In the genomic region with DNA sequence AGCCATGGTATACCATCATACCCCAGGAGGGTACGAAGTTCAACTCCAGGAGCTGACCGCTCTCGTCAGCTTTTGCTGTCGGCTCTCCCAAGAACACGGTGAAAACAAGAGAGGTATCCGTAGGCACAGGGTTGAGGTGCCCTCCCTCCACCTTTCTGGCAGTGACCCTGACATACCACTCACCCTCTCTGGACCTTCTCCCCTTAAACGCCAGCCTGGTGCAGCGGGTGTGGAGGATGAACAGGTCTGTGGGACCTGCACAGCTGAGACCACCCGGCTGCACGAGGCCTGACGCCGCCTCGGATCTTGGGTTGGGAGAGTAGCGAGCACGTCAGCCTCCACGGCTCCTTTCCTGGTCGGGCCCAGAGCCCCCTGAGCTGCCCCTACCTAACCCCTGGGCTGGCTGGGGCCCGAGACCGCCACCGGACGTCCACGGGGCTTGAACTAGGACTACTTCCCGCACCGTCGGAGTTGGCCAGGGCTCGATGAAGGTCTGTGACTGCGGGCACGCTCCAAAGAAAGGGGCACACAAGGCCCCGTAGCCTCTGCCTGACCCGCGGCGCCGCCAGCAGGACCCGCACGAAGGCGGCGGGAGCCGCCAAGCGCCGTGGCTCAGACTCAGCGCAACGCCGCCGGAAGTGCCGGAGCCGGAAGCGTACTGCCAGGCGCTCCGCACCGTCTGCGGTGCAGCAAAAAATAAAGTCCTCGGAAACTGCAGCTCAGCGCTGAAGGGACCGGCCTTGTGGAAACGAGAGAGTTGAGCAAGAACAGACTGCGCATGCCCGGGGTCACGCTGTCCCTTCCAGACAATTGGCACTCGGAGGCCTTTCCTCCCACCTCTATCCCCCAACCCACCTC, we compare ENCODE assay signal across 8 mouse cellular contexts. TPM values are rescaled to one million over a fixed set of nuclear protein-coding genes. Genes with fewer than 3 reads are reported as not detected.
DNase-seq lines count a peak whose midpoint lies in the region; ATAC-seq and TF ChIP-seq lines count a peak whose summit lies in the region.

A gene (minus strand): TSS at position 648 of the 858 bp plus-strand sequence.

- H3K9ac ChIP-seq in MEL (ENCODE audit: control insufficient read depth, low read depth, low read length, poor library complexity, severe bottlenecking) = peak within 1 kb of the TSS; percentile 90
- H3K9ac ChIP-seq in lung, embryonic 16.5 days (ENCODE audit: low read length) = peak within 1 kb of the TSS; percentile 98

- peak within 1 kb of the TSS; percentile 80 for H3K4me2 ChIP-seq in lung, embryonic 16.5 days (ENCODE audit: low read depth, low read length)

- TF ChIP-seq POLR2A in MEL (IDR thresholded peaks at IDR 0.05; ENCODE audit: control insufficient read depth in 1 of 2, insufficient read depth in 1 of 2, low read depth in 1 of 2, low read length in 2 of 2, poor library complexity in 1 of 2) = peak; percentile 96 to 98; a peak in 3 of 4 replicates
- TF ChIP-seq POLR2A in cerebellum, adult 2 months (IDR thresholded peaks at IDR 0.05; ENCODE audit: borderline replicate concordance, insufficient read depth, low read length) = peak; percentile 88; the same call in 1 of the 2 replicates

- DNase-seq in MEL (ENCODE audit: low read depth, low spot score) = peak; percentile 99
- DNase-seq in cerebellum, adult 2 months = peak; percentile 96 to 99
- peak; percentile 99 for DNase-seq in forelimb bud, embryonic 11.5 days (ENCODE audit: low read depth, low spot score)
- peak; percentile 94 for DNase-seq in layer of hippocampus, adult 9-10 months (ENCODE audit: low spot score)
- peak; percentile 99 for DNase-seq in ovary, postnatal 10 days (ENCODE audit: low spot score)
- DNase-seq in thymus, postnatal 10 days (ENCODE audit: low spot score in 2 of 2) = peak; percentile 93 to 98

- no peak for TF ChIP-seq RAD21 in MEL (IDR thresholded peaks at IDR 0.05; ENCODE audit: low read depth, low read length)

- H3K27me3 ChIP-seq in MEL (ENCODE audit: control insufficient read depth in 1 of 2, insufficient read depth in 2 of 2, low read length in 2 of 2) = no peaks in the 10 kb centered on the region
- no peaks in the 10 kb centered on the region for H3K27me3 ChIP-seq in cerebellum, adult 2 months (ENCODE audit: control insufficient read depth, insufficient read depth, low read length)
- no peaks in the 10 kb centered on the region for H3K27me3 ChIP-seq in lung, embryonic 16.5 days (ENCODE audit: control insufficient read depth, insufficient read depth, low read depth, low read length)

- peaks cover 20% of the 10 kb centered on the region for H3K79me2 ChIP-seq in MEL (ENCODE audit: control insufficient read depth, insufficient read depth, low read length, poor library complexity)

- 2% methylated on average over 59 of the region's 59 CpGs for WGBS in cerebellum, adult 2 months
- WGBS in lung, embryonic 16.5 days = 1% methylated on average over 59 of the region's 59 CpGs

- no peak for TF ChIP-seq CTCF in MEL (IDR thresholded peaks at IDR 0.05 in 2 of 3, conservative IDR thresholded peaks at IDR 0.05 in 1 of 3; ENCODE audit: control insufficient read depth in 1 of 3, insufficient read depth in 1 of 3, low read depth in 2 of 3, low read length in 3 of 3, poor library complexity in 1 of 3, severe bottlenecking in 1 of 3)
- no peak for TF ChIP-seq CTCF in cerebellum, adult 2 months (IDR thresholded peaks at IDR 0.05; ENCODE audit: borderline replicate concordance, insufficient read depth, low read depth, low read length)

- peak within 1 kb of the TSS; percentile 58 to 87 for H3K4me3 ChIP-seq in MEL (ENCODE audit: control insufficient read depth in 1 of 2, insufficient read depth in 1 of 2, low read depth in 2 of 2, low read length in 2 of 2)
- peak within 1 kb of the TSS; percentile 79 for H3K4me3 ChIP-seq in cerebellum, adult 2 months (replicated peaks; ENCODE audit: insufficient read depth, low read depth, low read length)
- H3K4me3 ChIP-seq in lung, embryonic 16.5 days (ENCODE audit: low read length) = peak within 1 kb of the TSS; percentile 99

- H3K4me1 ChIP-seq in MEL (ENCODE audit: control insufficient read depth in 1 of 2, insufficient read depth in 2 of 2, low read length in 2 of 2) = peaks cover 8 to 19% of the 10 kb centered on the region in 2 experiments
- peaks cover 3% of the 10 kb centered on the region; the same call in 1 of the 2 replicates for H3K4me1 ChIP-seq in cerebellum, adult 2 months (ENCODE audit: control insufficient read depth, insufficient read depth, low read length)
- H3K4me1 ChIP-seq in lung, embryonic 16.5 days (replicated peaks; ENCODE audit: control insufficient read depth, insufficient read depth, low read length) = peaks cover 20% of the 10 kb centered on the region

- peaks cover 0 to 17% of the 10 kb centered on the region in 2 experiments; a peak in 3 of 4 replicates for H3K36me3 ChIP-seq in MEL (ENCODE audit: control insufficient read depth in 1 of 2, insufficient read depth in 2 of 2, low read length in 2 of 2)
- H3K36me3 ChIP-seq in lung, embryonic 16.5 days (ENCODE audit: control insufficient read depth, insufficient read depth, low read length) = peaks cover 25% of the 10 kb centered on the region

- peak; percentile 83 to 85 for ATAC-seq in hematopoietic stem cell, adult 5-6 weeks (replicated peaks in 1 of 2; ENCODE audit: insufficient read depth in 1 of 2, low FRiP score in 2 of 2, low TSS enrichment in 1 of 2, low read depth in 1 of 2, poor library complexity in 2 of 2, severe bottlenecking in 2 of 2)
- peak; percentile 87 for ATAC-seq in lung, embryonic 16.5 days (ENCODE audit: low read depth)

- H3K27ac ChIP-seq in MEL (ENCODE audit: control insufficient read depth, low read depth, low read length) = peak within 1 kb of the TSS; percentile 96
- peak within 1 kb of the TSS; percentile 61; the same call in 1 of the 2 replicates for H3K27ac ChIP-seq in cerebellum, adult 2 months (ENCODE audit: insufficient read depth, low read length)
- peak within 1 kb of the TSS; percentile 69 for H3K27ac ChIP-seq in lung, embryonic 16.5 days (ENCODE audit: low read length)

- H3K9me3 ChIP-seq in MEL (replicated peaks; ENCODE audit: insufficient read depth, low read length) = no peaks in the 10 kb centered on the region
- no peaks in the 10 kb centered on the region for H3K9me3 ChIP-seq in lung, embryonic 16.5 days (ENCODE audit: control insufficient read depth, low read length)

- peak in 1 of 2 experiments; percentile 60; a peak in 1 of 4 replicates for TF ChIP-seq EP300 in MEL (IDR thresholded peaks at IDR 0.05; ENCODE audit: low read depth in 1 of 2, low read length in 2 of 2)

TF ChIP-seq in MEL, 35 proteins besides CTCF, POLR2A, EP300 and RAD21:
- no peak for TF ChIP-seq MYB (IDR thresholded peaks at IDR 0.05; ENCODE audit: low read depth, low read length)
- peak; percentile 98 for TF ChIP-seq SIN3A (IDR thresholded peaks at IDR 0.05; ENCODE audit: low read length)
- peak; percentile 95 for TF ChIP-seq NRF1 (IDR thresholded peaks at IDR 0.05; ENCODE audit: insufficient read depth, low read depth, low read length, poor library complexity, severe bottlenecking)
- TF ChIP-seq TCF12 (IDR thresholded peaks at IDR 0.05; ENCODE audit: low read depth, low read length) = peak; percentile 88
- TF ChIP-seq NELFE (IDR thresholded peaks at IDR 0.05; ENCODE audit: low read depth, low read length) = peak; percentile 99
- peak; percentile 64 for TF ChIP-seq USF1 (IDR thresholded peaks at IDR 0.05; ENCODE audit: low read depth, low read length)
- TF ChIP-seq HCFC1 (IDR thresholded peaks at IDR 0.05; ENCODE audit: low read depth, low read length) = peak; percentile 97
- TF ChIP-seq MXI1 (IDR thresholded peaks at IDR 0.05; ENCODE audit: low read depth, low read length) = peak; percentile 94
- no peak for TF ChIP-seq GABPA (IDR thresholded peaks at IDR 0.05; ENCODE audit: low read depth, low read length)
- 0 out of 2 replicates have a peak, but pooled peaks have one; percentile 53 for TF ChIP-seq UBTF (IDR thresholded peaks at IDR 0.05; ENCODE audit: borderline replicate concordance, insufficient read depth, low read depth, low read length)
- peak; percentile 74; the same call in 1 of the 2 replicates for TF ChIP-seq MAZ (IDR thresholded peaks at IDR 0.05; ENCODE audit: low read depth, low read length)
- TF ChIP-seq MYC (IDR thresholded peaks at IDR 0.05; ENCODE audit: low read depth, low read length) = peak; percentile 89
- peak; percentile 42; the same call in 1 of the 2 replicates for TF ChIP-seq RCOR1 (IDR thresholded peaks at IDR 0.05; ENCODE audit: low read depth, low read length)
- TF ChIP-seq KAT2A (conservative IDR thresholded peaks at IDR 0.05; ENCODE audit: low read depth, low read length) = peak; percentile 80; the same call in 1 of the 2 replicates
- peak; percentile 87 for TF ChIP-seq MAX (IDR thresholded peaks at IDR 0.05; ENCODE audit: low read length)
- no peak for TF ChIP-seq BHLHE40 (IDR thresholded peaks at IDR 0.05; ENCODE audit: borderline replicate concordance, low read depth, low read length)
- no peak for TF ChIP-seq ZC3H11A (IDR thresholded peaks at IDR 0.05; ENCODE audit: low read depth, low read length)
- TF ChIP-seq ELF1 (IDR thresholded peaks at IDR 0.05; ENCODE audit: low read depth, low read length) = peak; percentile 91
- no peak for TF ChIP-seq SMC3 (IDR thresholded peaks at IDR 0.05; ENCODE audit: low read depth, low read length)
- peak; percentile 70; the same call in 1 of the 2 replicates for TF ChIP-seq ETS1 (IDR thresholded peaks at IDR 0.05; ENCODE audit: low read depth, low read length)
- peak; percentile 96 for TF ChIP-seq ZMIZ1 (IDR thresholded peaks at IDR 0.05; ENCODE audit: low read depth, low read length)
- TF ChIP-seq POLR2AphosphoS2 (IDR thresholded peaks at IDR 0.05; ENCODE audit: low read length) = peak; percentile 98
- TF ChIP-seq TAL1 (IDR thresholded peaks at IDR 0.05; ENCODE audit: low read length) = no peak
- TF ChIP-seq ZKSCAN1 (IDR thresholded peaks at IDR 0.05; ENCODE audit: low read depth, low read length) = no peak
- TF ChIP-seq CHD1 (IDR thresholded peaks at IDR 0.05; ENCODE audit: low read depth, low read length) = 0 out of 2 replicates have a peak, but pooled peaks have one; percentile 30
- no peak for TF ChIP-seq E2F4 (IDR thresholded peaks at IDR 0.05; ENCODE audit: borderline replicate concordance, low read depth, low read length)

RNA-seq across cellular contexts. Expression of the gene that starts here (rescaled TPM):
- total RNA-seq in MEL (2012; rRNA removed) = 190 and 203 TPM in 2 replicates
- 100 to 1,000 TPM in 1 of 2 experiments, not detected in 1; 171 TPM for polyA plus RNA-seq in MEL (2012; ENCODE audit: insufficient read depth in 1 of 2, insufficient read length in 2 of 2, low read depth in 1 of 2, low replicate concordance in 2 of 2, missing spikeins in 1 of 2)
- 47.4 and 52.3 TPM in 2 replicates for polyA plus RNA-seq in cerebellum, adult 2 months (2012; rRNA removed)
- 28.9 and 38.7 TPM in 2 replicates for total RNA-seq in hematopoietic stem cell, adult 5-6 weeks (2017)
- polyA plus RNA-seq in lung, embryonic 16.5 days (2015; fragmentation: Nextera tagmentation; extraction: Ambion mirVana) = 74.0 and 80.9 TPM in 2 replicates

Comparison
In these comparisons a context has a peak if more than half of its experiments do, and no peak if none do; other contexts are left out.
1. Peak in every context shown above with its lines: DNase-seq, ATAC-seq, H3K4me3 ChIP-seq and H3K27ac ChIP-seq.